Mouse (Mus musculus) intestine, postnatal 0 days (tissue): Measurements from ENCODE around the gene Ermap. TPM values are rescaled to one million over a fixed set of nuclear protein-coding genes. Genes with fewer than 3 reads are reported as not detected.

Experiments used
- ATAC-seq: fragments of 200-750 bp; cut with Nextera tagmentation; 2 replicates; pipeline ENCODE4 v1.8.0; 2017; ENCODE audit warnings: mild to moderate bottlenecking, moderate TSS enrichment, moderate library complexity
- H3K27ac ChIP-seq: fragments of 300-500 bp; sonication (generic); 2 replicates; pipeline ENCODE4 v1.5.1; 2014; ENCODE audit warnings: mild to moderate bottlenecking, low read depth, low read length, moderate library complexity
- H3K27me3 ChIP-seq: fragments of 300-500 bp; sonication (generic); replicated peaks from 2 replicates; pipeline ENCODE4 v1.6.1; 2014; ENCODE audit warnings: low read length, mixed read lengths; ENCODE audit not compliant: control insufficient read depth, insufficient read depth
- H3K36me3 ChIP-seq: fragments of 300-500 bp; sonication (generic); 2 replicates; pipeline ENCODE4 v1.6.1; 2014; ENCODE audit warnings: mild to moderate bottlenecking, moderate library complexity; ENCODE audit not compliant: control insufficient read depth, insufficient read depth
- H3K4me1 ChIP-seq: fragments of 300-500 bp; sonication (generic); replicated peaks from 2 replicates; pipeline ENCODE4 v1.6.1; 2014; ENCODE audit warnings: antibody characterized with exemption, low read length, mixed read lengths; ENCODE audit not compliant: control insufficient read depth, insufficient read depth
- H3K4me2 ChIP-seq: fragments of 300-500 bp; sonication (generic); replicated peaks from 2 replicates; pipeline ENCODE4 v1.6.1; 2014; ENCODE audit warnings: low read depth, mild to moderate bottlenecking, moderate library complexity
- H3K4me3 ChIP-seq: fragments of 300-500 bp; sonication (generic); 2 replicates; pipeline ENCODE4 v1.5.1; 2014; ENCODE audit warnings: low read depth, low read length
- H3K9ac ChIP-seq: fragments of 300-500 bp; sonication (generic); 2 replicates; pipeline ENCODE4 v1.6.1; 2014; ENCODE audit warnings: mild to moderate bottlenecking, low read depth, low read length
- H3K9me3 ChIP-seq: fragments of 300-500 bp; sonication (generic); 2 replicates; pipeline ENCODE4 v1.6.1; 2016; ENCODE audit warnings: mixed run types; ENCODE audit not compliant: control insufficient read depth
- CTCF ChIP-seq: sonication (generic); IDR thresholded peaks from 2 replicates; pipeline ENCODE4 v1.5.1; 2016; ENCODE audit warnings: low read depth, mild to moderate bottlenecking, control low read depth, antibody characterized with exemption, moderate library complexity
- WGBS: fragments of 180-500 bp; shearing (Covaris S2); extraction: QIAGEN DNeasy Blood & Tissue Kit; methylation state at CpG from one replicate; pipeline ENCODE4 v1.1.7; 2014; 5-methylcytosine and 5-hydroxymethylcytosine counted together
- polyA plus RNA-seq: library from polyadenylated mRNA; unstranded; fragments of >200 nt; fragmentation: Nextera tagmentation; extraction: Ambion mirVana; gene quantifications from 2 replicates; pipeline ENCODE4 v1.2.1, GENCODE M21; 2015

The Ermap gene
- polyA plus RNA-seq, 1 experiment from 2014 or later: 0.18 TPM

GRCm38 (mm10) chr4:119189392-119189791 is 419 bp downstream of the Ermap start:
- no peaks in the 10 kb centered on the region for H3K9me3 ChIP-seq
- no peaks in the 10 kb centered on the region for H3K4me1 ChIP-seq
- H3K27me3 ChIP-seq: no peaks in the 10 kb centered on the region
- 82% methylated on average over 6 of the region's 6 CpGs for WGBS
- no peak overlapping the region for H3K4me2 ChIP-seq
- H3K27ac ChIP-seq: no peak overlapping the region
- no peak for ATAC-seq
- no peak overlapping the region for H3K4me3 ChIP-seq
- no peaks in the 10 kb centered on the region for H3K36me3 ChIP-seq
- TF ChIP-seq CTCF: no peak
- H3K9ac ChIP-seq: no peak overlapping the region

DNA sequence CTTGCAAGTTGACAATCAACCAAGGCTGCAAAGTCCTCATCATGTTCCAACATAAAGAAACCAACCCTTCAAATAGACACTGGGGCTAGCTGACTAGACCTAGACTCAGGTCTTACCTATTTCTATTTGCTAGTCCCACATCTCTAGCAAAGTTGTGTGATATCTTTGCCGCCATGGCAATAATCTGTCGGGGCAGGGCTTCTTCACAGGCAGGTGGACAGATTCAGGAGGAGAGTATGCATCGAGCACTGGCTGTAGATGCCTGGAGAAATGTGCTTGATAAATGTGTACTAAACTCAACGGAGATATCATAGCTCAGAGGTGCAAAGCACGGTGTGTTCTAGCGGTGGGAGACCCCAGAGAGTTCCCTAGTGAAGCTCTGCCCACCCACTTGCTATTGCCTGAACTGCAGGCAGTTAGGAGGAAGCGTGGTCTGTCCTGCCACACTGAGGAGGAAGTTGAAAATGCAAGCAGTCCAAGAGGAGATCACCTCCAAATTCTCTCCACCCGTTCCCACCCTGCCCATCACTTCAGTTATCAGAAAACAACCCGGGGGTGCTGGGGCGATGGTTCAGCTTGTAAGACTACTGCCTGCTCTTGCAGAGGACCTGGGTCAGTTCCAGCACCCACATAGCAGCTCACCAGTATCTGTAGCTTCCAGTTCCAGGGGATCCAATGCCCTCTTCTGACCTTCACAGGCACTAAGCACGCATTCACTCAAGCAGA is 1.6 kb downstream of the Ermap start:
- Histone ChIP-seq H3K9ac (no peak overlapping the region), H3K27ac (no peak overlapping the region), H3K4me3 (no peak overlapping the region), H3K27me3 (no peaks in the 10 kb centered on the region; the same call in 1 of the 2 replicates), H3K9me3 (no peaks in the 10 kb centered on the region), H3K4me2 (no peak overlapping the region), H3K4me1 (no peaks in the 10 kb centered on the region), H3K36me3 (no peaks in the 10 kb centered on the region)
- TF ChIP-seq CTCF: peak; percentile 55
- ATAC-seq: no peak
- 35% methylated on average over 11 of the region's 11 CpGs for WGBS

- Histone ChIP-seq H3K4me2 (no peak overlapping the region), H3K4me1 (no peaks in the 10 kb centered on the region), H3K4me3 (no peak overlapping the region), H3K36me3 (no peaks in the 10 kb centered on the region), H3K9me3 (no peaks in the 10 kb centered on the region), H3K27me3 (no peaks in the 10 kb centered on the region; the same call in 1 of the 2 replicates), H3K9ac (no peak overlapping the region), H3K27ac (no peak overlapping the region)
- WGBS: 77% methylated on average over 4 of the region's 4 CpGs
- no peak for TF ChIP-seq CTCF
- no peak for ATAC-seq
Measured at GRCm38 (mm10) chr4:119185771-119186170, 4.0 kb downstream of the Ermap start.

DNA sequence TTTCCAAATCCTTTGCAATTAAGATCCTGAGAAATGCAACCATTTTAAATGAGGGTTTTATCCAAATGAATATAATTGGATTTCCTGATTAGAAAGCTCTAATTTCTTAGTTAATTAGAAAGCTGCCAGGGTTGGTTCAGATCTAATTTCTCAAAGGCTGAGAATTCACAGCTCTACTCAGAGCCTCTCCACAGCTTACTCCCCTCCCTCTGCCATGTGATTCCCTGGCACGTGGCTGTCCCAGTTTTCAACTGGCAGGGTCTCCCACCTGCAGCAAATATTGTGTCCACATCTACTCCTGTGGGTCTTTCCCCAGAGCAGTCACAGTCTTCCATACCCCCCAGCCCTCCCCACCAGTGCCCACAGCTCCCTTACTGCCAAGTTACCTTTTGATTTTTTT is 6.3 kb downstream of the Ermap start:
- WGBS: 40% methylated on average over 1 of the region's 1 CpGs
- H3K36me3 ChIP-seq: no peaks in the 10 kb centered on the region
- H3K9ac ChIP-seq: no peak overlapping the region
- no peak overlapping the region for H3K27ac ChIP-seq
- H3K4me2 ChIP-seq: no peak overlapping the region
- TF ChIP-seq CTCF: no peak
- H3K9me3 ChIP-seq: no peaks in the 10 kb centered on the region
- H3K4me1 ChIP-seq: no peaks in the 10 kb centered on the region
- H3K4me3 ChIP-seq: no peak overlapping the region
- no peak for ATAC-seq
- no peaks in the 10 kb centered on the region; the same call in 1 of the 2 replicates for H3K27me3 ChIP-seq

DNA sequence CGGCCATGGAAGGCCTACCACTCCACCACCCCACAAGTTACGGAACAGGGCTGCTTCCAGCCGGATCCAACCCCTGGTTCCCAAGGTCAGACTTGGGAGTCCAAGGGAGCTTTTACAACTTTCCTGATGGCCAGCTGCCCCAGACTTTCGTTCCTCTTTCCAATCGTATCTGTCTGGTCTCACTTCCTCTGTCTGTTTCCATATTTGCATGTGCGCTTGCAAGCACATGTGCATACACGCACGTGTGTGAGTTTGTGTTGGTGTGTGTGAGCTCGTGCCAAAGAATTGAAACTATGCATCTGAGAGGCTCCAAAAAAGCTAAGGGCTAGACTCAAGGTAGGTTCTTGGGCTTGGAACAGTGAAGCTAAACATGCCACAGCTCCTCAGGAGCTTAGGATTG is 8.4 kb downstream of the Ermap start:
- 78% methylated on average over 9 of the region's 9 CpGs for WGBS

DNA sequence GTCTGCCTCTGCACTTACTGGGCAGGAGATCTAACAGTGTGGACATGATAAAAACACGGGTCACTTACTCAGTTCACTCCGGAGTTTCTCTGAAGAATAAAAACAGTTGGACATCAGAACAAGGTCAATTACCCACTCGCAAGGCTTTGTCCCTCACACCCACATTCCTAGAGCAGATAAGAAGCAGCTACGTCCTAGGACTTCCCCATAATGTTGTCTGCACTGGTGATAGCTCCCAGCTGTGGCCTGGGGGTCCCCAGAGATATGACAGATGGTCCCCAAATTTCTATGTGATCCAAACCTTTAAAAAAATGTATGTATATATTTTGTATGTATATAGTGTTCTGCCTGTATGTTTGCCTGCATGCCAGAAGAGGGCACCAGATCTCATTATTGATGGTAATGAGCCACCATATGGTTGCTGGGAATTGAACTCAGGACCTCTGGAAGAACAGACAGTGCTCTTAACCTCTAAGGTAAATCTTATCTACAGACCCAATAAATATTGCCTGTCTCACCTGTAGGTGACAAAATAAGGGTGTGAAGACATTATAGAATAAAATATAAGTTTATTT is 9.6 kb downstream of the Ermap start:
- Histone ChIP-seq H3K36me3 (no peaks in the 10 kb centered on the region), H3K9ac (no peak overlapping the region), H3K27me3 (no peaks in the 10 kb centered on the region; the same call in 1 of the 2 replicates), H3K4me1 (no peaks in the 10 kb centered on the region), H3K4me3 (no peak overlapping the region), H3K27ac (no peak overlapping the region), H3K4me2 (no peak overlapping the region), H3K9me3 (no peaks in the 10 kb centered on the region)
- 29% methylated on average over 4 of the region's 4 CpGs for WGBS
- peak; percentile 40 for TF ChIP-seq CTCF
- no peak for ATAC-seq

More for the DNA sequence above, 8.4 kb downstream of the Ermap start:
- ATAC-seq: no peak
- no peak overlapping the region for H3K9ac ChIP-seq
- no peak overlapping the region for H3K4me2 ChIP-seq
- no peaks in the 10 kb centered on the region for H3K4me1 ChIP-seq
- no peak for TF ChIP-seq CTCF
- no peaks in the 10 kb centered on the region for H3K9me3 ChIP-seq
- H3K36me3 ChIP-seq: no peaks in the 10 kb centered on the region
- H3K27me3 ChIP-seq: no peaks in the 10 kb centered on the region; the same call in 1 of the 2 replicates
- no peak overlapping the region for H3K27ac ChIP-seq
- H3K4me3 ChIP-seq: no peak overlapping the region
